Mouse (Mus musculus): ENCODE data around the gene Sh3pxd2a.
A peak's percentile ranks its signal among the peaks of the same experiment; 100 is the strongest.

Sh3pxd2a gene

DNA sequence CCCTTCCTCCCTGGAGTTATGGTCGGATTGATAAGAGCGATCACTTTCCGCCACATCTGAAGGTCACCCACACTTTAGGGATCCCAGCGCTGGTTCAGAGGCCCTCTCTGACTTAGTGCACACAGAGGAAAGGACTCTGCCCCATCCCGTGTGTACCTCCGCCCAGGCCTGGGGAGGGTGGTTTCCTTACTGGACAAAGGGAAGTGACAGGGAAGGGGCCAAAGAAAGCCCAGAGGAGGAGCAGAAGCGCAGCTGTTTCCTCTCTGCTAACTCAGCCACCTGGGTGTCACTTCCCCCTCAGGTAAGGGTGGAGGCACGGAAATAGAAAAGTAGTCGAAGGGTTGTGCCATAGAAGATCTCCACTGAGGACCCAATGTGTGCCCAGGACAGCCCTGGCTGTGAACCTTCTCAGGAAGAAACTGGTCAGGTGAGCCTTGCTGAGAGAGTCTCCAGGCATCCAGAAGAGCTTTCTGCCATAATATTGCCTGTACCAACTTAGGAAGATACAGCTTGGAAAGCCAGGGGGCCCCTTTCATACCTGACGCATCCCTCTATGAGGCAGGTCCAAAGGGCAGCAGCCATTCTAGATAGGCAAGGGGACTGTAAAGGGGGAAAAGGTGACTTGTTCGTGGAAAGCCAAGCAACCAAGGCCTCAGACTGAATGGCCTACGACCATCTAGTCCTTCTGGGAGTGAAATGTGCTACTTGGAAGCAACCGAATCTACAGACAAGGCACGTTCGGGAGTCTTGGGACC lies 9.0 kb downstream of the Sh3pxd2a start:
- DNase-seq = no peak

DNA sequence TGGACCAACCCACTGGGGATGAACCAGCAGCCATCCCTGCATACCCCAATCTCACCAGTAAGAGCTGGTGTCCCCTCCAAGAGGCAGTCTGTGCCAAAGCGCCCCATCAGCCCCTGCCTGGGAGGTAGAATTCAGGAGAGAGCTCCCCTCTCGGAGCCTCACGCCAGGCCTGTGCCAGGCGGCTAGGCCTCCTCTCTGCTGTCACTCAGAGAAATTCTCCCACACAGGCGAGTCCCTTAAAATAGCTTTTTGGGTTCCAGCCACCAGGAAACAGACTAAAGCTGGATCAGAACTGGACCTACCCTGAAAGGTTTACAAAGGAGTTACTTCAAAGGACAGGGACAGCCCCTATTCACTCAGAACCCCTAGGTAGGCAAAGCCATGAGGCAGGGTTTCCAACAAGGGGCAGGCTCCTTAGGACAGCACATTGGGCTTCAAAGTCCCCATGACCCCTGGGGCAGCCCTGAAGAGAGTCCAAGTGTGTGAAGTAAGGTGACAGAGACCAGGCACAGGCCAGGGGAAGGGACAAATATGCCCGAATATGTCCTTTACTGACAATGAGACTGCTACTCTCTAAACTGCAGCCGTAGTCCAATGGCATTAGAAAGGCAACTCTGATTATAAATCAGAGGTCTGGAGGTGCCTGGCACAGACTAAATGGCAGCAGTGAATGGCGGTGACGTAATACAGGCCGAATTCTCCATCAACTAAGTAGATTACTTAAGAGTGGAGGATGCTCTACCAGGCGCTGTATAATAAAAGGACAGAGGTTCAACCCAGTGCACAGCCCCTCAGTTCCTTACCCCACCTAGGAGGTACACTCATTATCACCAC lies 9.8 kb downstream of the Sh3pxd2a start:
- DNase-seq = no peak

DNA sequence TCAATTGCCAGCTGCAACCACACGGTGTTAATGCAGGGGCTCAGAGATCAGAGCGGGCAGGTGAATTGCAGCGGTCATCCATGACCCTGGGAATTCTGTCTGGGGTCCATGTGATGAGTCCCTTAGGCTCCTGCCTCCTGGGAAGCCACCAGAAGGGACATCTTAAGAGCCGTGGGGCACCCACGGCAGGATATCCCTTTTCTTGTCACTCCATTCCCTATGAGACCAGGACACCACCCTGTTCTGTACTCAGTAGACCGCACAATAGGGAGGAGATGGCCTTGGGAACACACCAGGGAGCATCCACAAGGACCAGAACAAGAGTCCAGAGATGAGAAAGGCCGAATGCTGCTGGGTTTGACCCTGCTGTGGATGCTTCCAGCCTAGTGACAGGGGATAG lies 10.8 kb downstream of the Sh3pxd2a start:
- DNase-seq = no peak

DNA sequence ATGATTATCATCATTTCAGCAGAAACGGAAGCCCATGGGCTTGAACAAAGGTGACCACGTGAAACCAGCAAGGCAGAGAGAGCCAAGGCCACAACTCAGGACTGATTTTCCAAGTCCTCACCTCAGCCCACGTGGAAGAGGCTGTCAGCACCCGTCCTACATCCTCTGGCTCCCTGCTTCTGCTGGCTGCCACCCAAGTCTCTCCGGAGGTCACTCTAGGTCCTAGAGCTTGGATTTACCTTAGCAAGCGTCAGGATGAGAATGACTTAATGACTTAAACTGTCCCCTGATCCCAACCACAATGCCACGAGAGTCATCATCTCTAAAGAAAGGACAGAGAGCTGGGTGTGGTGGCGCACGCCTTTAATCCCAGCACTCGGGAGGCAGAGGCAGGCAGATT lies 11.5 kb downstream of the Sh3pxd2a start:
- DNase-seq = no peak

DNA sequence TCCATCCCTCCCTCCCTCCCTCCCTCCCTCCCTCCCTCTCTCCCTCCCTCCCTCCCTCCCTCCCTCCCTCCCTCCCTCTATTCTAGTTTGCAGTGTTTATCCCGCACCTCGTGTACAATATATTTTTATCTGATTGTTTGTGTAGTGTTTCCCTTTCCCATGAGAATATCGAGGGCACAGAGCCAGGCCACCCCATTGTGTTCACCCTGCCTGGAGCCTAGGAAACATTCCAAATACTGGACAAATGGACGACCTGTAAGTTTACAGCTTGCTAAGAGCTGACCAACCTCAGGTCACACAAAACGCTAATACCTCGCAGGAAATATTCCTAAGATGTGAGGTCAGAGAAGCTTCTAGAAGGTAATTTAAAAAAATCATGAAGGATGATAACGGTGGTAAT lies 12.0 kb downstream of the Sh3pxd2a start:
- no peak for DNase-seq

DNA sequence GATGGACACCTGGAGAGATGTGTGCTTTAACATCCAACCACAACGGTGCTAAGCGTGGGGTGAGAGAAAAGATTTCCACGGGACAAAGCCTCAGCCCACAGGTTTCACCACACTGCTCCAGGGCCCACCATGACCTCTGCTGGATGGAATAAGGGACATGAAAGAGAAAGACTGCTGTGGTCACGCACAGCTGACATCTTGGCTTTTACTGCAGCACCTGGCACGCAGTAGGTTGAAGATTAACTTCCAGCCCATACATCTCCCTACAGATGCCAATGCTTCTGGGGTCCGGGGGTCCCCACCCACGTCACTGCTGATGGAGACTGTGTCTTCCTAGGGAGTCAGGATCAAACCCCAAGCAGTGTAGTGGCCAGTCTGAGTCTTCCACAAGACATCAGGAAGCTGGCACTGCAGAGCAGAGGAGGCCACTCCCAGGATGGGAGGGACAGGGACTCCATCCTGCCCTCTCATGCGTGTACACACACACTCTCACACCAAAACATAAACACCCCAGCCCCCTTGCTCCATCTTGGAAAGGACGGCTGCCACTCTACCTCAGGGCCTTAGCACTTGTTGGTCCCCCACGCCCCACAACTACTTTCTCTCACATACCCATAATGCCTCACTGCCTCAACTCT lies 12.6 kb downstream of the Sh3pxd2a start:
- DNase-seq = no peak

DNA sequence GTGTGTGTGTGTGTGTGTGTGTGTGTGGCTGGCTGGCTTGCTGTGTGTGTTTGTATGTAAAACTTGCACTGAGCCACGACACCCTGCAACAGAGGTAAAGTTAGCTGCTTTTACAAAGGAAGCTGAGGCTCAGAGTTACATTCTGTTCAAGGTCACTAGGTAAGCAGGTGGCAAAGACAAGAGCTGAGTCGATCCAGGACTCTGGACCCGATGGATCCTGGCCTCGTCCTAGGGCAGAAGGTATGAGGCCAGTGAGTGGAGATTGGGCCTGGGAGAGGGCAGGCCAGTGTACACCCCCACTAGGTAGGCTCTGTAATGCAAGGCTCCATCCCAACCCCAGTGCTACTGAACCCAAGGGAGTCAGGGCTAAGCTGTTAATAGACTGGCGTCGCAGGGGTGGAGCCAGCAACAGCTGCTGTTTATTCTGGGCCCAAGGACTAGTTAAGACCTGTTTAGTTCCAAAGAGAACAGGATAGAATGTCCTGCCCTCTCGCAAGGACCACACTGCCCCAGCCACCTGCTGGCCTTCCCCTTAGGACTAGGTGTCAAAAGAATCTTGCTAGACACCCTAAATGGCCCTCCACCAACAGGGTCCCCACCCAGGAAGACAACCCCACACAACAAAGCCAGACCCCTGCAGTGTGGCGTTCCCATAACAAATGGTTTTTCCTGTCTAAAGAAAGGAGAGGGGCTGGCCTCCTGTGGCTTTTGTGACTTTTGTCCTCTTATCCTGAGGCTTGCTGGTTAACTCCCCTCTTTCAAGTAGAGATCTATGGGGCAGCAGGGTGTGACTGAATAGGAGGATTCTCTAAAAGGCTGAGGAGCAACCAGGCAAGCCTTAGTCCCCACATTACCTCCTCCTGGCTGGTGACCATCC lies 13.7 kb downstream of the Sh3pxd2a start:
- DNase-seq = no peak

DNA sequence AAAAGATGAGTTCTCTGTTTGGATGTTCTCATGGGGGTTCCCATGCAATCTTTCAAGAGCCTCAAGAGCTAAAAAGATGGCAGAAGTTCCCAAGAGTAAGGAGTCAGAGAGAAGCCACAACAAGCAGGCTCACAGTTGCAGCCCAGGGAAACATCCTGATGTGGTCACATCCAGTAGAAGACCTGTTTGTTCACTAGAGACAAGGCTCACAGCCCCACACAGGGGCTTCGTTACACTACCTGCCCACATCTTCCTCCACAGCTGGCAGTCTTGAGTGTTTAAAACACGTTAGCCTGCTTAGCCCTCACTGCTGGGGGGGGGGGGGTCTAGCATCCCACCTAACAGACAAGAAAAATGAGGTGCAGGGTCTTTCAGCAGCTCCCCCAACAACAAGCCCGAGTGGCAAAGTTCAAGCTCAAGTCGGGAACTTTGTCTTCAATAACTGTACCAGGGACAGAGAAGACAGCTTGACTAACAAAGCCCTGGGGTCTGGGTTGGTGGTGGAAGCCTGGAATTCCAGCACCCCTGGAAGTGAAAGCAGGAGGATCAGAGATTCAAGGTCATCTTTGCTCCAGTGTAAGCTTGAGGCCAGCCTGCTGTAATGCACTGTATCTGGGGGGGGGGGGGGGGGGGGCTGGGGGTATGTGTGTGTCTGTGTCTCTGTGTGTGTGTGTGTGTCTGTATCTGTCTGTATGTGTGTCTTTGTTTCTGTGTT lies 14.5 kb downstream of the Sh3pxd2a start:
- no peak for DNase-seq

DNA sequence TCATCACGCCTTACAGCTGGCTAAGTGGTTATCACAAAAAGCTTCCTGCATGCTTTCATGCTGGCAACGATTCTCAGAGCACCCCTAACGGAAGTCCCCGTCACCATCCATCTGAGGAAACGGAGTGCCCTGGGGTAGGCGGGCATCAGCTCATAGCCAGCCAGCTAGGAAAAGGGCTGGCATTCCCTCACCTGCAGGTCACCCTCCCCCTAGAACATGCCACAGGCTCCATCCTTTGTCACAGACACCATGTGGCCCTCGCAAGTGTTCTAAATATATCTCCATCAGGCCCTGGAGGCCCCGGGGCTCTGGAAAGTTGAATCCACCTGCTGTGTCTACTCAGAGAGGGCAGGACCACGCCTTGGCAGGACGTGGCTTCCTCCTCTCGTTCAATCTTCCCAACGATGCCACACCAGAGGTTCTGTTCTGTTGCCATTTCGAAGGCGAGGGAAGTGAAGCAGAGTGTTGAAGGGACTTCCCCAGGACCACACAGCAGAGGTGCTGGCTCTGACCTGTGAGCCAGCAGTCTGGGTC lies 15.5 kb downstream of the Sh3pxd2a start:
- no peak for DNase-seq

DNA sequence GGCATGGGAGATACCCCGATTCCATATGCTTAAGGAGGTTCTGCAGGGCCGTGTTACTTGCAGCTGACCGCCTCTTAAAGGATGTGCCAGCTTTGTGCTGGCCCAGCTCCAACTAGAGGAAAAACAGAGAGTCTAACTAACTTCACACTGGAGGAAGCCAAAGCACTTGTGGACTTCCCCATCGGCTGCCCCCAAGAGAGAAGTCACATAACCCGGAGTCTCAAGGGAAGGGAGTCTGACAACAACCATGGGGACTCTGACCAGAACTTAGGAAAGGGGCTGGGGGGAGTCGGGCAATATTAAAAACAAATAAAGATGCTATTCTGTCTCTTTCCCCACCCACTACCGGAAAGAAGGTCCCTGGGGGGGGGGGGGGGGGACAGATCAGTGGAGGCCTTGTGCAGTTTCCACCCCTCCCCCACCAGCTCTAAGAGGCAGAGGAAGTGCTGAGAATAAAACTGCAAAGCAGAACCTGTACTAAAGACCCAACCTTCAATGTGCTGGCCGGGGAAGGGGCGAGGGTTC lies 17.3 kb downstream of the Sh3pxd2a start:
- DNase-seq = peak; percentile 59

DNA sequence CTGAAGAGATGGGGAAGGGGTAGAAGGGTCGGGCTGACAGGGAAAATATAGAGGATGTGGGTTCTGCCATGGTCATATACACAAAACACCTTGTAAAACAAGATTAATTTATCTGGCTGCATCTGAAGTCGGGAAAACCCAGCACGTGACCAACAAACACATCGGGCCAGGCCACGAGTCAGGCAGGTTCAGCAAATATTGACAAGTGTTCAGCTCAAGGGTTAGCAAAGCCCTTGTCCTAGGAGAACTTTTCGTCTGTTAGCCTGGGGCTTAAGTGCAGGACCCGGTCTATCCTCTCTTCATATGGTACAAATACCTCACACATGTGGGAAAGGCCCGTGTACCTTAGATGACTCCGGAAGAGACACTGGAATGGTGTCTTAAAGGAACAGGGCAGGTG lies 18.1 kb downstream of the Sh3pxd2a start:
- no peak for DNase-seq

DNA sequence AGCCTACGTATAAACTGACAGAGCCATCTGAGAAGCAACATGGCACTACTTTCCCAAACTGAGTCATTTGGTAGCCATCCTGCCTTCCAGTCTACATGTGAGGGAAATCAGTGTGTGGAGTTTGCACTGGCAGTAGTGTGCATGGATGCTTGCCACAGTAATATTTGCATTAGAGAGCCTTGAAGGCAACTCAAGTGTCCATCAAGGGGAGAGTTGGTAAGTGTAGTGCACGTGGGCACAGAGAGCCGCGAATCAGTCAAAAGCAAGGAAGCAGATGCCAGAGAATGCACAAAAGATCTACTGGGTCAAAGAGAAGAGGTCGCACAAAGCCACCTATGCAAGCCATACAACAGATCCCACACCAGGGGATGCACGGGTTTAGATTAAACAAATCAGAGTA lies 18.5 kb downstream of the Sh3pxd2a start:
- DNase-seq = no peak

DNA sequence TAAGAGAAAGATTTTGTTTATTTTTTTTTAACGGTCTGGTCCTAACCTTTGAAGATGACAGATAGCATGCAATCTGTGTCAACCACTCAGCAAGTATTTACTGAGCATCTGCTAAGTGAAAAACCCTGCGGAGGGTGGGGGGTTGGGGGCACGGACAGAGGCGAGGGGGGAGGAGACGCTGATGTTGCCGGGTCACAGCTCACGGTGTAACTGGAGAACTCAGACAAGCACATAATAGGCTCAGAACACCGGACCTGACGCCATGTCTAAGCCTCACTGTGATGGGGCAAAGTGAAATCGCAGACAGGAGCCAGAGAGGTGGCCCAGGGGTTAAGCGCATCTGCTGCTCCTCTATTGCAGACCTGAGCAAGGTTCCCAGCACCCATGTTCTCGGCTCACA lies 19.7 kb downstream of the Sh3pxd2a start:
- no peak for DNase-seq

DNA sequence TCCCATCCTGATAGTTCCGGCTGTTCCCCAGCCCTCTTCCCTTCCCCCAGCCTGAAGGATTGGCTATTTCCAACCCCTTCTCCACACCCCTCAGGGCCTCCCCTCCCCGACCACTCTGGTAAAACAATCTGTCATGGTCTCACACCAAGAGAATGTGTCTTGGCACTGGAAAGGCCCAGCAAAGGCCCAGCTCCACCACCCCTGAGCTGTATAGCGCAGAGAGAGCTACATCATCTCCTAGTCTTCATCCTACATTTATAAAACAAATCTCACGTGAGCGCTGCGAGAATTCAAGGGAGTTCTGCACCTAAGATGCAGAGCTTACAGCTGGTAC lies 21.9 kb downstream of the Sh3pxd2a start:
- no peak for DNase-seq

DNA sequence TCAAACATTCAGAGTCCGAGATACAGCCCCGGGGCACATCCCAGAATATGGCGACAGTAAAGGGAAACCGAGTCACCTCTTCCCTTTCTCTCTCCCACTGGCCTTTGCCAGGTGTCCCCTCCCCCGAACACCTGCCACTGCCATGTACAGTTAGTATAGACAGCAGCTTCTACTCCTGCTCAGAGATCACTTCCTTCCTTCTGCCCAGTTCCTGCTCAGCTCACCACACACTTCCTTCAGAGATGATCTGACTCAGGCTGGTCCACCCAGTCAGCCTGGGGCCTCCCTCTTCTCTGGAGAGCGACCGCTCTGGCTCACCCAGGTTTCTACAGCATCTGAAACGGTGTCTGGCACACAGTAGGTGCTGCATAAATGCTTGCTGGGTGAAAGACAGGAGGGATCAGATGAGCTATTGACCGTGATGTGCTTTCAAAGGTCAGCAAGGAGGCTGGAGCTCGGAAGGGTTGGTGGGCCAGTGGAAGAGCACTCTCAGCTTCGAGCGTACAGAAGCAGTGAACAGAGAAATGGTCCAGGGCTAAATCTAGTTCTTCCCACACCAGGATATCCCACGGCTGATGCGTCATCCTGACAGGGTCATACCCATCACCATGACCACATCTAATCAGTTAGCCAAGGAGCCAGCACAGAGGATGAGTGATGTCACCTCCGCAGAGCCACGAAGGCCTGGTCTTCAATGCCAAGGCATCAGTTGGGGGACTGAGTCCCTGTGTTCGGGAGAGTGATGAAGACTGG lies 22.5 kb downstream of the Sh3pxd2a start:
- DNase-seq = no peak

DNA sequence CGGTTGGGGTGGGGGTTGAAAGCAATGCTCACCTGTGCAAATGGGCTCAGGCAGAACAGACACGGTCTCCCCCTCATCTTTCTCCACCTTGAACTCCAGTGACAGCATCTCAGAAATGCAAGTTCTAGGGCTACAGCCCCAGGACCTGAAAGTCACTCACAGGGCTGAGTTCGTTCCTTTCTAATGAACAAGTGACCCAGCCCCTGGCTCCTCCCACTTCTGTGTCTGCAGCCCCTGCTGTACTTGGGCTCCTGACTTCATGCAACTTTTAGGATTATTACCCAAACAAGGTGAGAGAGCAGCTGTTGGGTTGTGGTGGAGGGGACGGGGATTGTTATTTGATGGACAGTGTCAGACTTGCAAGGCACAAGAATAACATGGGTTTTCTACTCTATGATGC lies 23.2 kb downstream of the Sh3pxd2a start:
- DNase-seq = no peak

DNA sequence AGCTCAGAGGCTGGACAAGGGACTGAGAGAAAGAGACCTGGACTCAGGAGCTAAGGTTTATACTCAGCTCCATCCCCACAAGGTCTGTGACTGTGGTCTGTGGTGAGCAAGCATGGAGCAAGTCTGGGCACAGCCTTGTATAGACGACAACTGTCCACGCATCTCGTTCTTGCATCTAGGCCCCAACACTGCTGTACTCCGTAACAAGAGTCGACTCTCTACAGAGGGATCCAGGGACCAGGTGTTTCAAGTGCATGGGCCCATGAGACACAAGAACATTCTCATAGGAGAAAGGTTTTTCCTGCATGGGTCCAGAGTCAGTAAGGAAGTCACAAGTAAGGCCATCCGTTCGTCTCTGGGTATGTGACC lies 23.8 kb downstream of the Sh3pxd2a start:
- no peak for DNase-seq

DNA sequence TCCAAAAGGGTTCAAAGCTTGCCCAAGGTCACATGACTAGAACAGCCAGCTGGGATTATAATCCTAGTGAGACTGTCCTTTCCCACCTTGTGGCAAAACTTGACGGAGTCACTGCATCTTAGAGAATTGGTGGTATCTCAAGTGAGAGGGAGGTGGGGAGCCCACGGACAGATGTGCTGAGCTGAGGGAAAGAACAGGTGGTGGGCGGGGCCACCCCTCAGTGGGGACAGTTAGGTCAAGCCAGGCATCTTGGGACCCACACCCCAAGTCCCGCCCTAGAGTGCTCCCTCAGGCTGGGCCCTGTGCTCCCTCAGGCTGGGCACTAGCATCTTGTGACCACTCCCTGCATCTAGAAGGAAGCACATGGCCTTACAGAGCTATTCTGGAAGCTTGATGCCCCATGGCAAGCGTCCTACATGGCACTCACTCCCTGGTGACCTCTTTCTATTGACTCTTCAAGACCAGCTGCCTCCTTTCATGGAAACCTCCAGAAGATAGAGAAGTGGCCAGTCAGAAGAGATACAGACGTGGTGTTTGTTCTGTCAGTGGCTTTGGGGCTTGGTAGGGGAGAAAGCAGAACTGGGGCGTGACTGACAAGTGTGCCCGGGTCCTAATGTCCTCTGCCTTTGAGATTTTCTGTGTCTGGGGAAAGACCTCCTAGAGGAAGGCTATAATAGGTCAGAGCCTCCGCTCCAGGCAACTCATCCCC lies 24.3 kb downstream of the Sh3pxd2a start:
- DNase-seq = no peak

DNA sequence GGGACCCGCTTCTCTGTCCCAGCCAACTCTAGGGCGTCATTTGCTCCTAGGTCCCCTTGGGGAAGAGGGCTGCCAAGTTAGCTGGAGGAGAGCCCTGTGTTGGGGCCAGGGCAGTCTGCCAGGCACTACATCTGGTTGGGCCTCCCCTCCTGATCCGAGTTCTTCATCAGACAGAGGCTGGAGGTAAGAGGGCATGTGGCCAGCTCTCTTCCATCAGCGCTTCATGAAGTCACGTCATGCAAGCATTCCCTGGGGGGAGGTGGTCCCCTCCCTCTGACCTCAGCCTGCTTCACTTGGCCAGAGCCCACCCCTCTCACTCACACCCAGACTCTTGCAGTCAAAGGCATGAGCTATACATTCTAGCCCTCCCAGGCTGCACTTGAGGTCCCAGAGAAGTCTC lies 25.8 kb downstream of the Sh3pxd2a start:
- DNase-seq = peak; percentile 51

DNA sequence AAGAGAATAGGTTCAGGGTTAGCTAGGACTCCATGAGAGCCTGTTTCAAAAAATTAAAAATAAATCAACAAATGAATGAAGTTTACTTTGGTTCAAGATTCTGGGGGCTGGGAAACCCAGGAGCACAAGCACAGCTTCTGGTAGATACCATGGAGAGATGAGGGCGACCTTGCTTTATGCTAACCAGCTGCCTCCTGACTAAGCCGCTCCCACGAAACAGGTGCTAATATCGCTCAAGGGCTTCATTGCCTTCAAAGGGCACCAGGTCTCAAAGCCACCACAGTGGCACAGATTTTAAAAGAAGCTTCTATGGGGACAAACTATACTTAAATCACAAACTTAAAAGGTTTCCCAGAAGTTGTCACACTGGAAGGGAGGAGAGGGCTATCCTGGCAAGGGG lies 27.2 kb downstream of the Sh3pxd2a start:
- no peak for DNase-seq

DNA sequence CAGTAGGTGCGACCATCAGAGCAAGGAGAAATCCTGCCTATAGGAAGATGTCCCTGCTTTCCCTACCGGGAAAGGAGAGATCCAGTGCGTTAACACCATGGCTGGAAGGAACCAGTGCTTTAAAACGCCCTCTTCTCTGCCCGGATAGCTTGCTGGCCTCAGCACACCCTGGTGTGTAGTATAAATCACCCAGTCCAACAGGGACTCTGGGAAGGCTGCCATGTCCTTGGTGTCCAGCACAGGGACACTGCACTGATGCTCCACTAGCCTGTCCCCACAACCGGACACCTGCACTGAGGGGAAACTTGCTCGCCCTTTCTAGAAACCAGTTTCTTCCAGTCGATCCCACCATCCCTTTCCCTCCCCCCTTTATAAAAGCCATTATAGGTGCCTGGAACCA lies 28.0 kb downstream of the Sh3pxd2a start:
- DNase-seq = no peak
